Mouse (Mus musculus): ENCODE measurements around the gene Prr11.

DNA sequence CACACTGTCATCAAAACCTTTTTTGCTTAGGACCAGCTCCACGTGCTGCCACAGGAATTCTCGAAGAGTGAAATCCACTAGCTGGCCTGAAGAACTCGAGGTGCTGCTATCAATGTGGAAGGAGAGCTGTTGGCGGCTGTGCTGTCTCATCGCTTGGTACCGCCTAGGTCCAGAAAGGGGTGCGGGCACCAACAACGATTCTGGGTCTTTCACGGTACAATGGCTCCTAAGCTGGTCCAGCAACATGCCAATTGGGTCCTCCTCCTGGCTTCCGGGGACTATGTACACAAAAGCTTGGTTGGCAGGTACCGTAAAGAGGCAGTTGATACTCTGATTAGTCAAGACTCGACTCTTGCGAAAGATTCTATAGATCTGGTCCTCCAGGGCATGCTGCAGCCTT is 23.0 kb downstream of the Prr11 start:
- TF ChIP-seq MAFK (IDR thresholded peaks at IDR 0.05; ENCODE audit: insufficient read depth, low read depth, low read length) (no peak), ZC3H11A (IDR thresholded peaks at IDR 0.05; ENCODE audit: borderline replicate concordance, low read depth, low read length) (no peak), HCFC1 (IDR thresholded peaks at IDR 0.05; ENCODE audit: borderline replicate concordance, insufficient read depth, low read length) (no peak), ZNF384 (IDR thresholded peaks at IDR 0.05; ENCODE audit: low read depth, low read length) (no peak), CHD2 (IDR thresholded peaks at IDR 0.05; ENCODE audit: low read depth, low read length) (no peak)
